Comparison of ENCODE assay signal across 11 mouse cellular contexts in the genomic region with DNA sequence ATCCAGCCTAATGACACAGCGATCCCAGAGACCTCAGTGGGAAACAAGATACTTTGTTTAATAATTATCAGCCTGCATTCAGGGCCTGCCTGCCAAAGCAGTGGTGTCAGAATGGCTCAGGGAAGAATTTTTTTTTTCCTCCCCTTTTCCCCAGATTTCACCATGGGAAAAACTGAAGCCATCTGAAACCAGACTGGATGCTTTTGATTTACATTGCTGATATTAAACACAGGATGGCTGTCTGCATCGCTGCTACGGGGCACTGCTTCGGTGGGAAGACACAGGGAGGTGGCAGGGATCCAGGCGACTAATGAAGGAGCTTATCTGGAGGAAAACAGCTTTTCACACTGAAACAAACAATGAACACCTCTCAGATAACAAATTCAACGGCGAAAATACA.
DNase-seq lines count a peak whose midpoint lies in the region; ATAC-seq and TF ChIP-seq lines count a peak whose summit lies in the region.
"Had no signal": no experiment of that assay in that cellular context is flagged by ENCODE, and none has a peak within 500 bp of the region (broad histone marks: within the 10 kb centered on the region; RNA-seq: fewer than 3 reads in every experiment).

No protein-coding gene starts in this region.

- H3K9ac ChIP-seq in neural tube, embryonic 11.5 days (ENCODE audit: low read length) = no peak overlapping the region
- H3K9ac ChIP-seq in forebrain, embryonic 14.5 days (ENCODE audit: low read length) = peak overlapping the region; percentile 14; the same call in 1 of the 2 replicates
- 0 out of 2 replicates have a peak overlapping the region, but pooled peaks have one; percentile 25 for H3K9ac ChIP-seq in kidney, embryonic 16.5 days (replicated peaks; ENCODE audit: low read length)
- H3K9ac ChIP-seq: liver, embryonic 15.5 days had no signal

- intact Hi-C loops in heart, postnatal 25 days (cut with DNase I) = no loop called here

- WGBS in neural tube, embryonic 11.5 days = 52% methylated on average over 7 of the region's 7 CpGs
- under 1% methylated on average over 7 of the region's 7 CpGs for WGBS in forebrain, embryonic 14.5 days
- 19% methylated on average over 7 of the region's 7 CpGs for WGBS in kidney, embryonic 16.5 days

- no peaks in the 10 kb centered on the region for H3K27me3 ChIP-seq in neural tube, embryonic 11.5 days (ENCODE audit: control insufficient read depth, insufficient read depth, low read length)
- H3K27me3 ChIP-seq in forebrain, embryonic 14.5 days (replicated peaks; ENCODE audit: control insufficient read depth, insufficient read depth, low read length) = no peaks in the 10 kb centered on the region
- H3K27me3 ChIP-seq in kidney, embryonic 16.5 days (ENCODE audit: insufficient read depth, low read length) = no peaks in the 10 kb centered on the region
- H3K27me3 ChIP-seq in myocyte (ENCODE audit: control insufficient read depth, insufficient read depth, insufficient read length) = no peaks in the 10 kb centered on the region
- H3K27me3 ChIP-seq: liver, embryonic 15.5 days had no signal

- H3ac ChIP-seq in myocyte (ENCODE audit: control insufficient read depth, insufficient read length) = no peak overlapping the region

- no peak for TF ChIP-seq POLR2A in myocyte (IDR thresholded peaks at IDR 0.05; ENCODE audit: insufficient read length, low read depth)

- no peak overlapping the region for H3K4me3 ChIP-seq in neural tube, embryonic 11.5 days (ENCODE audit: low read depth, low read length)
- no peak overlapping the region for H3K4me3 ChIP-seq in forebrain, embryonic 14.5 days (ENCODE audit: low read depth, low read length)
- no peak overlapping the region for H3K4me3 ChIP-seq in kidney, embryonic 16.5 days (ENCODE audit: low read length)
- H3K4me3 ChIP-seq in myocyte = no peak overlapping the region
- H3K4me3 ChIP-seq: liver, embryonic 15.5 days had no signal

- no peak overlapping the region for H3K4me2 ChIP-seq in neural tube, embryonic 11.5 days (ENCODE audit: low read depth)
- peak overlapping the region; percentile 24; the same call in 1 of the 2 replicates for H3K4me2 ChIP-seq in forebrain, embryonic 14.5 days (ENCODE audit: low read length)
- H3K4me2 ChIP-seq in kidney, embryonic 16.5 days (replicated peaks; ENCODE audit: low read depth, low read length) = no peak overlapping the region
- peak overlapping the region; percentile 12 for H3K4me2 ChIP-seq in myocyte (ENCODE audit: low read depth)
- H3K4me2 ChIP-seq: liver, embryonic 15.5 days had no signal

- no peaks in the 10 kb centered on the region for H3K9me3 ChIP-seq in neural tube, embryonic 11.5 days (ENCODE audit: control insufficient read depth, low read length)
- H3K9me3 ChIP-seq in forebrain, embryonic 14.5 days (replicated peaks; ENCODE audit: control insufficient read depth, low read length) = no peaks in the 10 kb centered on the region
- no peaks in the 10 kb centered on the region for H3K9me3 ChIP-seq in kidney, embryonic 16.5 days (ENCODE audit: low read length)
- H3K9me3 ChIP-seq: liver, embryonic 15.5 days had no signal

- H3K36me3 ChIP-seq in neural tube, embryonic 11.5 days (ENCODE audit: control insufficient read depth, insufficient read depth, low read length) = no peaks in the 10 kb centered on the region
- no peaks in the 10 kb centered on the region for H3K36me3 ChIP-seq in forebrain, embryonic 14.5 days (ENCODE audit: control insufficient read depth, insufficient read depth, low read length)
- no peaks in the 10 kb centered on the region for H3K36me3 ChIP-seq in kidney, embryonic 16.5 days (ENCODE audit: insufficient read depth, low read length)
- no peaks in the 10 kb centered on the region for H3K36me3 ChIP-seq in myocyte (ENCODE audit: control insufficient read depth, insufficient read depth)
- H3K36me3 ChIP-seq: liver, embryonic 15.5 days had no signal

- peaks cover 11% of the 10 kb centered on the region for H3K4me1 ChIP-seq in neural tube, embryonic 11.5 days (ENCODE audit: control insufficient read depth, insufficient read depth, low read length)
- H3K4me1 ChIP-seq in forebrain, embryonic 14.5 days (ENCODE audit: control insufficient read depth, insufficient read depth, low read length) = peaks cover 29% of the 10 kb centered on the region
- H3K4me1 ChIP-seq in kidney, embryonic 16.5 days (ENCODE audit: insufficient read depth, low read length) = peaks cover 21% of the 10 kb centered on the region
- H3K4me1 ChIP-seq: liver, embryonic 15.5 days had no signal

- no peak for ATAC-seq in neural tube, embryonic 11.5 days (ENCODE audit: insufficient read depth, low FRiP score, low TSS enrichment)
- ATAC-seq in forebrain, embryonic 14.5 days = peak; percentile 84
- no peak for ATAC-seq in kidney, embryonic 16.5 days (ENCODE audit: low FRiP score, low TSS enrichment)

- H3K27ac ChIP-seq in neural tube, embryonic 11.5 days (ENCODE audit: low read depth, low read length) = peak overlapping the region; percentile 39; the same call in 1 of the 2 replicates
- peak overlapping the region; percentile 89 for H3K27ac ChIP-seq in forebrain, embryonic 14.5 days (ENCODE audit: low read depth, low read length)
- peak overlapping the region; percentile 70; the same call in 1 of the 2 replicates for H3K27ac ChIP-seq in kidney, embryonic 16.5 days (ENCODE audit: low read length)
- H3K27ac ChIP-seq: liver, embryonic 15.5 days had no signal

- DNase-seq in neural tube, embryonic 11.5 days (ENCODE audit: low spot score) = no peak
- no peak for DNase-seq in neural tube, embryonic 10.5 days (ENCODE audit: extremely low spot score, low spot score)
- peak; percentile 94 for DNase-seq in forebrain, embryonic 14.5 days (ENCODE audit: low spot score)
- no peak for DNase-seq in heart, postnatal 25 days (ENCODE audit: low spot score)
- DNase-seq in urinary bladder, postnatal 14 days (ENCODE audit: low spot score) = no peak
- no peak for DNase-seq in layer of hippocampus, adult 11-12 months (ENCODE audit: low spot score)
- DNase-seq: cerebellum, adult 9-11 months; thymus, postnatal 25 days had no signal

- H3K79me2 ChIP-seq in myocyte (ENCODE audit: control insufficient read depth, insufficient read depth) = no peaks in the 10 kb centered on the region

TF ChIP-seq in myocyte, 11 proteins besides CTCF, POLR2A, EP300 and RAD21:
- TF ChIP-seq CEBPB (IDR thresholded peaks at IDR 0.05; ENCODE audit: insufficient read depth, poor library complexity, severe bottlenecking) = no peak
- TF ChIP-seq MAX (IDR thresholded peaks at IDR 0.05; ENCODE audit: low read depth) = no peak
- TF ChIP-seq MYOG (IDR thresholded peaks at IDR 0.05; ENCODE audit: control insufficient read depth in 1 of 3, insufficient read depth in 1 of 3, insufficient read length in 2 of 3, low read depth in 2 of 3) = no peak
- no peak for TF ChIP-seq REST (IDR thresholded peaks at IDR 0.05; ENCODE audit: insufficient read depth, insufficient read length)
- TF ChIP-seq POLR2AphosphoS2 (IDR thresholded peaks at IDR 0.05; ENCODE audit: insufficient read length, low read depth) = no peak
- no peak for TF ChIP-seq USF1 (IDR thresholded peaks at IDR 0.05; ENCODE audit: low read depth)
- TF ChIP-seq E2F4 (IDR thresholded peaks at IDR 0.05; ENCODE audit: insufficient read depth) = no peak
- no peak for TF ChIP-seq SRF (IDR thresholded peaks at IDR 0.05; ENCODE audit: control insufficient read depth, insufficient read length, low read depth)
- no peak for TF ChIP-seq MYOD1 (IDR thresholded peaks at IDR 0.05; ENCODE audit: control insufficient read depth in 1 of 3, insufficient read length in 2 of 3, low read depth in 2 of 3)
- no peak for TF ChIP-seq TCF3 (IDR thresholded peaks at IDR 0.05; ENCODE audit: insufficient read length, low read depth)
- no peak for TF ChIP-seq TCF12 (IDR thresholded peaks at IDR 0.05; ENCODE audit: insufficient read depth, poor library complexity, severe bottlenecking)

Comparison
In these comparisons a context has a peak if more than half of its experiments do, and no peak if none do; other contexts are left out.
1. H3K27ac ChIP-seq: peak in every context shown above with its lines; median percentile 89 in forebrain, embryonic 14.5 days; 70 in kidney, embryonic 16.5 days; 39 in neural tube, embryonic 11.5 days.
2. H3K4me2 ChIP-seq: peak in forebrain, embryonic 14.5 days (single experiment) and myocyte (single experiment); none in neural tube, embryonic 11.5 days (single experiment) and kidney, embryonic 16.5 days (single experiment).